Mouse (Mus musculus): ENCODE measurements around the gene Dlgap3.

DNA sequence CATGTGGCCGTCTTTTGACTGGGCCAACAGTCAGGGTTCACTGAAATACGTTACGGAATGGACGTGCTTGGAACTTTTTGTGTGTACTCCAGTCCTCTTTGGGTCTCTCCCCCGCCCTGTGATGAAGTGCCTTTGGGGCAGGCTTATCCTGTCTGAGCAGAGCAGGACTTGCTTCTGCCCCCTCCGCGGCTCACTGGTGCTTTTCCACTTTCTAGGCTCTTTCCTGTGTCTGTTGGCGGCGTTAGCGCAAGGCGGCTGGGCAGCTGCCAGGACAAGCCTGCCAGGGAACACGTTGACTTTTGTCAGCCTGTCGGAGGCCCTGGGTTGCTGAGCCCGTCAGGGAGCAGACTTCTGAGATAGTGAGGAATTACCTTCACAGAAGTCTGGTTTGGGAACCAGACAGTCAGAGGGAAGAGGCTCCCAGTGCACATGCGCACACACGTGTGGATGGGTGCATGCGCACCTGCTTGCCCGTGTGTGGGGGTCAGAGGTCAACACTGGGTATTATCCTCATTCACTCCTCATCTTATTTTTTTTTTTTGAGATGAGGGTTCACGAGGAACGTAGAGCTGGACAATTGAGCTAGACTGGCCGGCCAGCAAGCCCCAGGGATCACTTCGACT is 83.1 kb downstream of the Dlgap3 start:
- TF ChIP-seq CTCF (IDR thresholded peaks at IDR 0.05; ENCODE audit: borderline replicate concordance, extremely low read depth, insufficient read depth, insufficient read length) (no peak), POLR2A (IDR thresholded peaks at IDR 0.05; ENCODE audit: borderline replicate concordance, extremely low read depth, insufficient read depth, insufficient read length, poor library complexity, severe bottlenecking) (no peak)

All from brain, embryonic 14.5 days (tissue).